Mouse (Mus musculus): ENCODE measurements around the gene Bbs9.

Bbs9 gene

DNA sequence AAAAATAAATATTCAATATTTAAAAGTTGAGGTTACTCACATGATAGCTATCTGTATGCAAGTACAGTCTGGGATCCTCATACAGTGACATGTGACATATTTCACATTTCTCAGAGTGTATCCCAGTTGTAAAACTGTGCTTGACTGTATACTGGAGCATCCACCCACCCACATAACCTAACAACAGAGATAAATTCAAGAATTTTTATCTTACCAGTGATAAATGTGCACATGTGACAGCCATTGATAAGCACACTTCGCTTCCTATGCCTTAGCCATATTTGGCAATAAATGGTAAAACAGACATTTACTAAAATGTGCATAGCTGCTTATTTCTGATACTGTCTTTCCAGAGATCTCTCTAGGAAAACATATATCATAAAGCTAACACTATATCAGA is 330.5 kb downstream of the Bbs9 start:
- DNase-seq (ENCODE audit: low spot score), result no peak

DNA sequence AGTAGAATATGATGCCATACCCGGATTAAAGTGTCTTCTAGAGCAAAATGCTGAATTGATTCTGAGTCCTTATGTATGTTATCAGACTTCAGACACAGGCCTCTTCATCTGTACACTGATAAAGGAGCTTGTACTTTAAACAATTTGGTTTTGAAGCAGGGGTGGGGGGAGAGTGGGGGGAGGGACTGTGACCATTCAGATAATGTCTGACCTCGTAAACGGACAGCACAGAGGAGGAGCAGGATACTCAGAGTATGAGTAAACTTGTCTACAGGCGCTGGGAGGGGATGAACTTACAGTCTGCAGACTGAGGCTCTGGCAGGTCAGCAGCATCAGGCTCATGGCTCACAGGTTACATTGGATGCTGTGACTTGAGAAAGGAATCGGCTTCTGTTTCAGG is 331.0 kb downstream of the Bbs9 start:
- DNase-seq (ENCODE audit: low spot score), result no peak

DNA sequence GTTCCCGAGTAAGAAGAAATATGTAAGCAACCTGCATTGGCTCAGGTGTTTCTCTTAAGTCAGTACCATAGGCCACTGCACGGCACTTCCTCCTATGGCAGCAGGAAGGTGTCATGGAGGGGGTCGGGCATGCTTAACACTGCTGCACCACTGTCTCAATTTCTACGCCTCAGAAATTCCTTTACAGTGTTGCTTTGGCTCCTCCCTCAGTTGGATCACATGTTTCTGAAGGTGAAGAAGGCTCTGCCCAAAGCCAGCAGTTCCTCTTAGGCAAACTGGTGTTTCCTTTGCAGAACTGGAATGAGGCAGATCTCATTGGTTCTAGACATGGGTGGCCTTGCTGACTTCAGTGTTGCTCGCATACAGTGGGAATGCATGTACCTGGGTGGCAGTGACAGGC is 332.2 kb downstream of the Bbs9 start:
- DNase-seq (ENCODE audit: low spot score), result no peak

DNA sequence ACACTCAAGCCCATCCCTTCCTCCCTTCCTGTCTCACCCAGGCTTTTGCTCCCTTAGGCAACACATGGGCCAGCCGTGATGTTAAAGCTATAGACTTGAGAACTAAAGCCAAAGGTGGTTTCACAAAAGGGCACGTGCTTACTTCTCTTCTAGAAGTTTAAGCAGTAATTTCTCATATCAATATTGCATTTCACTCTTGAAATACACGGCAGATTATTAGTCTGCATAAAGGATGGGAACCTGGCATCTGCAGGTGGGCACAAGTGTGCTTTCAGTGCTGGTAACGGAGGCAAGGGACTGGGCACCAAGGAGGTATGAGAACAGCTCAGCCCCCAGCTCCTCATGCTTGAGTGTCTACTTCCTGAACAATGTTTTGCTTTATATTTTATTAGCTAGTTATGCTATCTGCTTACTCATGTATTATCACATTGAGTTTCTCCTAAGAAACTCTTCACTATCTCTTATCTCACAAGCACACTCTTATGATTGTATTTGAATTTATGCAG is 334.2 kb downstream of the Bbs9 start:
- DNase-seq (ENCODE audit: low spot score), result no peak

DNA sequence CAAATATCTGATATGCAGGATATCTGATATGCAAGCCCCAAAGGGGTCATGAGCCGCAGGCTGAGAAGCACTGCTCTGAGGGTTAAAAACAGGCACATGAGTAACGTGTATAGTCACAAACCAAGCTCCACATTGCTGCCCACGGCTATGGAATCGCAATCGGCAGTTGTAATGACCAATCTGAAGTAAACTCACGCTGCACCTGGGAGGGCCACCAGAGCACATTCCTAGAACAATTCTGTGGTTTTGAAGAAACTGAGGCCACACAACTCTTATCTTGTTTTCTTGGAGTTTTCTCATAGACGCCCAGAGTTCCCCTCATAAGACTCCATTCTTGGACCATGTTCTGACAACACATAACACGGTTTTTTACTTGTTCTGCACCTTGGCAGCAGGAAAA is 334.9 kb downstream of the Bbs9 start:
- DNase-seq (ENCODE audit: low spot score), result no peak

DNA sequence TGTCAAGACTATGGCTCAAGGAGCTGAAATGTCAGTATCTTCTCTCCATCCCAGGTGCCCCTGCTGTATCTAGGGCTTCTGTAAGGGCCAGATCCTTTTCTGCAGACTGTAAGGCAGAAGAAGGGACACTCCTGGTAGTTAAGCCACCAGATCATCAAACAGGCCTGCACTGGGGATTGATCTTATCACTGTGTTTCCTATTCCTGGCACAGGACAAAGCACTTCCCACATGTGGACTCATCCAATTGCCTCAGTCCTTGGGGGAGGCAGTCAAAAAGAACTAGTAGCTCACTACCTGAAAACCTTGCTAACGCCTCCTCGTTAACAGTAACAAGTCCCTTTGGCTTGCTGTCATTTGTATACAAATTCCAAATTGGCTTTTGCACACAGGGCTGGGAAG is 336.4 kb downstream of the Bbs9 start:
- no peak for DNase-seq (ENCODE audit: low spot score)

DNA sequence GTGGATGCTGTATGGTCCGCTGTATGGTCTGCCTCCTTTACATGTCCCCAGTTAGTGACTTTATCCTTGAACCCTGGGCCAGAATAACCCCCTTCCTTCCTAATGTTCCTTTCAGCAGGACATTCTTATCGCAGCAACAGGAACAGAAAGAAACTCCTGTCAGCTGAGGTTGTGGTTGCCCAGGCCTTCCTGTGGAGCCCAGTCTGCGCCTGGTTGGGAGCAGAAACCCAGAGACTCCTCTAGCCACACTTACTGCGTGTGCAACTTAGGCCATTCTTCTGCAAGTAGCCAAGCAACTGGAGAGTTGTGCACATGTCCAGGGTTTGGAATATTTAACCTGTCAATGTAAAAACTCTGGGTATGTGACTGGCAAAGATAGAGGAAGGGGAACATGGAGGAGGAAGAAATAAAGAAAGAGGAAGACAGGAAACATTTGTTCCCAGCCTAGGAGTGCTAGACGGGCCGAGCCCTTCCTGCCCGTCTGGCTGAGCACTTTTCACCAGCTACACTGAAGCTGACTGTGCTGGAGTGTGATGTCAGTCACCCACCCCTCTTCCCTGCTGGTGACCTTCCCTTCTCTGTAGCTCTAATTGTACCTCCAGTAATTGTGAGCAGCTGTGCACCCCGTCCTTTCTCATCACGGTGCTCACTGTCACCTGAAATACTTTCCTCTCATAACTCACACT is 339.0 kb downstream of the Bbs9 start:
- no peak for DNase-seq (ENCODE audit: low spot score)

DNA sequence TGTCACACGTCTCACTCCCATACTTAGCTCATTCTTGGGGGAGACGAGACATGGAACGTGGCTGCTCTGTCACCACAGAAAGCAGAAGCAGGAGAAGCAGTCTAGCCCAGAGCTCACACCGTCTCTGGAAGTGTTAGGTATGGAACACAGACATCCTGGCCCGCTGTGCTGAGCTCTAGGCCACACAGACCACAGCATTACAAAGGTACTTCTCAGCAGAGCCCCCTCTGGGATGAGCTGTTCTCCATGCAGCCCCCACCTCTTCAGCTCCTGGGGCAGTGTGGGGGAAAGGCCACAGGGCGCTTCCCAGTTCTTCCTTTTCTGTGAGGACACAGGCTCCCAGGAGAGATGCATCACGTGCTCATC is 339.6 kb downstream of the Bbs9 start:
- DNase-seq (ENCODE audit: low spot score), result no peak

DNA sequence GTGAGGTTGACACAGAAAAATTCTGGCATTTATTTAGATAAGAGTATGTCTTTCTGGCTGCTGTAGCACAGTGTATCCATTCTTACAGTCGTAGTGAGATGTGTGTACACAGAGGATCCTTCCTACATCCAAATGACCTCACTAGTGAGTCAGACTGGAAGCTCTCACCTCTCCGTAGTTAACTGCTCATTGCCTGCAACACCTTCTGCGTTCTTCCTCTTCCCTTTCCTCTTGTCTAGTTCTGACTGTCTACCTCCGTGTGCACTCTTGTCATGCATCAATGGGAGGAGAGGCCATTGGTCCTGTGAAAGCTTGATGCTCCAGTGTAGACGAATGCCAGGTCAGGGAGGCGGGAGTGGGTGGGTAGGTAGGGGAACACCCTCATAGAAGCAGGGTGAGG is 344.0 kb downstream of the Bbs9 start:
- DNase-seq (ENCODE audit: low spot score), result no peak

DNA sequence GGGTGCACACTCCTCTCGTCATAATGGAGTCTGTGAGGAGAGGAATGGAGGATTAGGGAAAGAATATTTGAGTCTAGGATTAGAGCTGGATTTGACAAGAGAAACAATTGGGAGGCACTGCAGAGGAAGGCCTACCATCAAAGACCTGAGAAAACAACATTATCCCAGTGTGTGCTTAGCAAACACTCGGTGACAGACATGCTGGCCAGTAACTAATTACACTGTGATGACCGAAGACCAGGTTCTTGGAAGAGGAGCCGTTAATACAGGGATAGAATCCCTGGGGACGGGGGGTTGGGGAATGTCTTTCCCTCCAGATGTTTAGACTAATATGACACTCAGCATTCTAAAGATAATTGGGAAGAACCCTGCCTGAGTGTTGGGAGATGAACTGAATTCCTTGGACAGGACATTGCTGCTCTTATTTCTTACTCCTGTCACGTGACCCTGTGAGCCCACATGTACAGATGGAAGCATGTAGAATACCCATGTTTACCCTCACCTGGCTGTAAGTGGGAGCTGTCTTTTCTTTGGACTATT is 345.2 kb downstream of the Bbs9 start:
- no peak for DNase-seq (ENCODE audit: low spot score)

DNA sequence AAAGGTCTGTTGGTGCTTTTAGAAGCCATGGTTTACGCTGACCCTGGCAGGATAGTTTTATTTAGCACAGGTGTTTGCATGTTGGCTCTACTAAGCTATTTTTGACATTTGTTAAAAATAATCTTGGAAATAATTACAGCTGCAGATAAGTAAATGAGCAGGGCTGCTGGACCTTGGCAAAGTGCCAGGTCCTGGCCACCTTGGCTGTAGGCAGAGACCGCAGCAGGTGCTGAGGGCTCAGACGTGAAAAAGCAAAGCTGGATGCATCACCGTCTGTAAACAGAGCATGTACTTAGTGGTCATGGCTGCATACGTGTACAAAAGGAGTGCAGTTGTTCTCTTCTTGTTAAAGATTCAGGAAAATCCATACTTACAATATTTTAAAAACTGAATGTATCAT is 347.3 kb downstream of the Bbs9 start:
- DNase-seq (ENCODE audit: low spot score), result no peak

DNA sequence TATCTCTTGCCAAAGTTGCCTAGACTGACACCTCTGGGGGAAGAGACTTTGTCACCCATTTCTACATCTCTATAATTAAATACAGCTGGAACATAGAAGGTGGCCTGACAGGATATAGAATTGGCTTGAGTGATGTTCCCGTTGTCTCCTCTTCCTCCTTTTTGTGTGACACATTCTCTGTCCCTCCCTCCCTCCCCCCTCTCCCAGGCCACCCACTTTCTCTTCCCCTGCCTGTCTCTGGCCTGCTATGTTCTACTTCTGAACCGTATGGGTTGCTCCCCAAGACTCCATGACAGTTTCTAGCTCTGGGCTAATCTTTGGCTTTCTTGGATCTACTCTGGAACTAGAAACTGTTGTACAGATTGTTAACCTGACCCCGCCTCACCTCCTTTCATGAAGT is 348.3 kb downstream of the Bbs9 start:
- DNase-seq (ENCODE audit: low spot score), result no peak

DNA sequence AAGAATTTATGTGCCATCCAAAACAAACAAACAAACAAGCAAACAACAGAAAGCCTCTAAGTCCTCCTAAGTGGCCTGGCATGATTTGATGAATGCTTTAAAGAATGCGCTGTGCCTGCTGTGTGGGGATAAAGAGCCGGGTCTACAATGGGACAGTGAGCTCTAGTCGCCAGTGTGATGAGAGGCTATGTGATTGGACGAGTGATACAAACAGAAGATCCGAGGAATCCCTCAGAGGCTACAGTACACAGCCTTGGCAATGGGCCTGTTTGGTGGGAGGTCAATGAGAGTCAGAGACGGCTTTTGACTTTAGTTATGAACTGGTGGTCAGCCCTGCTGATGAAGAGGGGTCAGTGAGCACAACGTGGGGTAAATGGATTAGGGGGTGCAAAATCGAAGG is 349.4 kb downstream of the Bbs9 start:
- no peak for DNase-seq (ENCODE audit: low spot score)

DNA sequence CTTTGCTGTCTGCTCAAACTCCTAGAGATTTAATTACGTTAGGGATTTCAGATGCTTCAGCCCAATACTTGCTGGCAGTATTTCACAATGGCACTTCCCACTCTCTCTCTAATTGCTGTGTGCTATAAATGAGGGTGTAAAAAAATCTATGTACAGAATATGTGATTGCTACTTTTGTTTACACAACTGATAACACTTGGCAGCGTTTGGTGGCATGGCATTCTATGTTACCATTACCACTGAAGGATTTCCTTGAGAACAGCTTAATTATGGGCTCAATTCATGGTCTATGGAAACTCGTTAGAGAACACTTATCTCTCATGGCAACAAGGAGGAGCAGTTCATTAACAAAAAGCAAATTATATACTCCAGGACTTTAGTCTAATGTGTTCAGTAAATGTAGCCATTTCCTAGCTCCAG is 351.1 kb downstream of the Bbs9 start:
- no peak for DNase-seq (ENCODE audit: low spot score)

DNA sequence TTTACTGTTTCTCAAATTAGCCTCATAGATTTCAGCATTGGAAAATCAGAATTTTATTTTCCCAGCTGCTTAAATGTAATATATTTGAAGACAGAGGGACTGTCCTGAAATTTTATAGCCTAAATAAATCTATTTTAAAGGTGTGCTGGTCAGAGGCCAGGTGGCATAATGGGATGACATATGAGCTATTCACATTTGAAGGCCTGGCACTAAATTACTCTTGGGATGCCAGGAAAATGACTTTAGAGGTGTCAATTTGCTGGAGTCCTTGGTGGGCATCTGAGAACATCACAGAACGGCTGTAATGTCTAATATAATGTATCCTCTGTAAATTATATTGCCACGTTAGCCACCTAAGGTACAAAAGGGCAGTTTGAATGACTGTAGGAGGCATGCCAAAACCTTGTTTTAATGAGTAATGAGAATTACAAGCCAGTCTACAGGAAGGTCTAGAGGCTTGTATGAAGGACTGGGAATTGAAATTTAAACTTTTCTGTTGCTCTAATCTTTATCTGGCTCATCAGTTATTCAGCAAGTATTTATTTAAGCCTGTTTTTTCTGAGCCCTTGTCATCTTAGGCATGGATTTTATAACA is 351.8 kb downstream of the Bbs9 start:
- no peak for DNase-seq (ENCODE audit: low spot score)

DNA sequence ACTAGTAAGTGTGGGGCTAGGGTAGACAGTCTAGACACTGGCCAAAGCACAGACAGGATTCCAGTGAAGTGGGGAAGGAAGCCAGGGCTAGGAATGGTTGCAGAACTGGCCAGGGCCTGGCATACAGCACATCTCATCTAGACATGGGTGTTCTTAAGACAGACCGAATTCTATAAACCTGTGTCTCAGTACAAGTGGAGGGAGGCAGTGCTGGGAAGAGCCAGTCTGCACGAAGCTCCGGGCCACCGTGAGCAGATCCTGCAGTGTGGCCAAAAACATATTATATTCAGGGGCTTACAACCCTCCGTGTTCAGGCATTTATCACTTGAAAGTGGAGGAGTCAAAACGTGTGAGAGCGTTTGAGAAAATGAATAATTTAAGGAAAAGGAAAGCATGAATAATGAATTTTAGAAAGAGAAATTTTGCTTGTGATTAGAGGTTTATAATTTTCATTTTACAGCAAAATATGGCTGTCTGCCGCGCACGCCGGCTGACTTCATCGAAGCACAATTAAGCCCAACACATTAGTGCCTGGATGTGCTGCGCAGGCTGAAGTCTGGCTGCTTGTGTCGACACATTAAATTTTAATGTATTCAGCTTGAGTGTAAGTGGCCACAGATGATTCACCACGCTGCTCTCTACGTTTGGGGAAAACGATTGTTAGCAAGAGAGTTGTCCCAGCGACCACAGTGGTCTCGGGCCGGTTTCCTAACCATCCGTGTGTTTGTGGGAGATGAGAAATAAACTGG is 353.9 kb downstream of the Bbs9 start:
- no peak for DNase-seq (ENCODE audit: low spot score)

DNA sequence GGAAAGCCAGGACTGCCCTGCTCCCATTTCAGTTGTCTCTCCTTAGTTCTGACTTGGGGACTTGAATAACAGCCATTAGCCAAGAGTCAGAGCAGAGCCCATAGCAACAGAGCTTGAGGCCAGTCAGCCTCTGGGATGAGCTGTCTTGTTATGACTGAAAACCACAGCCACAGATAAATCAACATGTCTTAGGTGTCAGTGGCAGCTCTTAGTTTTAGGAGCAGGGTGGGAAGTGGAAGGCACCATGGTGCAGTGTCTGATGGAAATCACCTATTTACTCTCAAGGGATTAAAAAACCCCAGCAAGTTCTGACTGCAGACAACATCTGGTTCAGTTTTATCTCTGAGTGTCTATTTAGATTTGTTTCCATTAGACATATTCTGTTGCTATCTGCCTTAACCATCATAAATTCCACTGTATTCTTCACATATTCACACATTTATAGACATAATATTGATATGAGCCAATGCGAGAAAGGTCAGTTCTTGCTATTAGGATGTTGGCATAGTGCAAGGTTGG is 359.5 kb downstream of the Bbs9 start:
- DNase-seq (ENCODE audit: low spot score), result no peak

DNA sequence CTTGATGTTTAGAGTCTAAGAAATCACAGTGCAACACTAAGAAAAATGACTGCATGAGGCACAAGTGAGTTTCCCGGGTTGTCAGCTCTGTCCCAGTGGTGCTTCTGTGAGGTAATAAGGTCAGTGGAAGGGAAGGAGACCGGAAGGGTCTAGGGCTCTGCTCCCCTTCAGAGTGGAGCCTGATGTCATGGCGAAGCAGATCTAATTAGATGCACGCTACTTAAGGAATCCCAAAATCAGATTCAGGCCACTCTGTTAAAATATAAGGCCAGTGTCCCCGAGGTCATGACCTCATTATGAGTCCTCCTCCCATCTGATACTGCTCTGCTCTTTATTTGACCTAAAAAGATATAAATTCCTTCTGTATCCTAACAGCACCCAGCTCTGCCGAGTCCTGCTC is 361.5 kb downstream of the Bbs9 start:
- no peak for DNase-seq (ENCODE audit: low spot score)

DNA sequence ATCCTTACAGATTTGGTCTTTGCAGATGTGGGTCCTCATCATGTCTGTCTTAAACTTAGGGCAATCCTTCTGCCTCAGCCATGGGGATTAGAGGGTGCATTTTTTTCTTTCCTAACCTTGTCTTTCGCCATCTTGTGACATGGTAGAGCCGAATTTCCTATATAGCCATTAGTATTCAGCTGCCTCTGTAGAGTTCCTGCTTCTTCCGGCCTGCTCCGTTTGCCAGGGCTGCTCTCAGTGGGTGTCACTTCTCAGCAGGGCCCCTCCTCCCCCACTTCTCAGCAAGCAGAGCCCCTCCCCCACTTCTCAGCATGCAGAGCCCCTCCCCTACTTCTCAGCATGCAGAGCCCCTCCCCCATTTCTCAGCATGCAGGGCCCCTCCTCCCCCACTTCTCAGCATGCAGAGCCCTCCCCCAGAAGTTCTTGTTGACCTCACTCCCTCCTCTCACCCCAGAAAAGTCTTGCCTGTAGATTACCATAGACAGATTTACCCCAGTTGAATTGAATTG is 362.2 kb downstream of the Bbs9 start:
- DNase-seq (ENCODE audit: low spot score), result no peak

DNA sequence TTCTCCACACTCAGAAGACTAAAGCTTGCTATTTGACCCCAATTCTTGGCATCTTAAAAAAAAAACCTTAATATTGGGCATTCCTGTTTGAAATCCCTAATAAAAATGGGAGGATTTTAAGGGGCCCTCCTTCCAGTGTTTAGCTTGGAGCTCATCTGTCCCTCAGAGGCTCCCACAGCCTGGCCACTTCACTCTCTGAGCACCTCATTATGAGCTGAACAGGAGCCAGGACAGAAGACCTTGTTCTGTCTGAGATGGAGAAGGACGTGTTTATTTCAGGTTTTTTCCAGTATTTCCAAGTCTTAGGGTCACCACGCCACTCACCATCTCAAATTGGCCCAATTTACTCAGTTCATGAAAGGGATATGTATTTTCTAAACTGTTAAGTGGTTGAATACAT is 370.5 kb downstream of the Bbs9 start:
- no peak for DNase-seq (ENCODE audit: low spot score)

DNA sequence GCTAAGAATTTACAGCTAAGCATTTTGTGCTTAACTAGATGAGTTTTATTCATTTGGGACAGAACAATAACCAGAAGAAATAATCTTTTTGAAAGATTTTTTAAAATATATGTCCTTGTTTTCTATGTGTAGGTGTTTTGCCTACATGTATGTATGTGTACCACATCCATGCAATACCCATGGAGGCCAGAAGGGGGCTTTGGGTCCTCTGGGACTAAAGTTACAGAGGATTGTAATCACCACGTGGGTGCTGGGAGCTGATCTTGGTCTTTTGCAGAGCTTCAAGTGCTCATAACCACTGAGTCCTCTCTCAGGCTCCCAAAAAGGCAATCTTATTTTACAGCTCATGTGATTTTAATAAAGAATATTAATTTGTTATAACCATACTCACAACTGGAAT is 371.3 kb downstream of the Bbs9 start:
- no peak for DNase-seq (ENCODE audit: low spot score)

DNA sequence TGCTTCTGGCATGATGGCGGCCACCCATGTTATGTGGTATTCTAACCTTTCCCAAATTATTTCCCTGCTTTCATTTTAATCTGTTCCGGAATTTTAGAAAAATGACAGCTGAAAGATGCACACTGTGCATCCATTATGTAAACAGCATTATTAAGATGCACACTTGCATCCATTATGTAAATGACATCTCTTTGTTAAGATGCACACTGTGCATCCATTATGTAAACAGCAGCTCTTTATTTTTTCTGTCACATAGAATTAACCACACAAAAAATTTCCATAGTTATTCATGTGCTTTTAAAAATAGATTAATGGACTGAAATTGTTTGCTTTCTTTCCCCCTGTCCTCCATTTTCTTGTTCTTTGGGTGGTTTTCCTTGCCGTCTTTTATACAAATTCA is 373.3 kb downstream of the Bbs9 start:
- no peak for DNase-seq (ENCODE audit: low spot score)

DNA sequence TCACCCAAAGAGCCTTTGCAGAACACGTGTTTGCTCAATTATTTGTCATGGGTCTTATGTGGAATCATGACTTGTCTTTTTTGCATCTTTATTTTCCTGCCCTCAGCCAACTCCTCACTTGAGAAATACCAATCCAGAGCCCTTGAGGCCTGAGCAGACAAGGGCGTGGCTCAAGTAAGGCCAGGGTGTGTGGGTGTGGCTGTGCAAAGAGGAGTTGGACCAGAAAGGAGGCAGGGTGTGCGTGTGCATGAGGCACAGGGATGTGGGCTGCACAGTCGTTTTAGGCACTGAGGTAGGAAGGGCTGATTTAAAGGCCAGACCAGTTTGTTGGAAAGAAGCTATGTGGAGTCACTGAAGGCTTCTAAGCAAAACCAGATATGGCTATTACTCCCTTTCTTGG is 373.7 kb downstream of the Bbs9 start:
- DNase-seq (ENCODE audit: low spot score), result no peak

Data from ovary, postnatal 14 days (tissue).